Mouse (Mus musculus) forebrain, embryonic 13.5 days (tissue): ENCODE measurements around the gene Gm8247. TPM values are rescaled to one million over a fixed set of nuclear protein-coding genes. Genes with fewer than 3 reads are reported as not detected.
"Not testable (repeated sequence)": the region's sequence is repeated elsewhere in the genome, so short reads cannot be mapped to it uniquely, and the experiment has no call there.

Source experiments
- ATAC-seq: fragments of 200-750 bp; cut with Nextera tagmentation; 2 replicates; pipeline ENCODE4 v1.8.0; 2017
- H3K27ac ChIP-seq: fragments of 300-500 bp; sonication (generic); 2 replicates; pipeline ENCODE4 v1.5.1; 2015; ENCODE audit warnings: inconsistent platforms, mild to moderate bottlenecking, moderate library complexity
- H3K27me3 ChIP-seq: fragments of 300-500 bp; sonication (generic); 2 replicates; pipeline ENCODE4 v1.6.1; 2015; ENCODE audit warnings: mild to moderate bottlenecking, inconsistent platforms
- H3K36me3 ChIP-seq: fragments of 300-500 bp; sonication (generic); 2 replicates; pipeline ENCODE4 v1.6.1; 2015; ENCODE audit warnings: mild to moderate bottlenecking, inconsistent platforms; ENCODE audit not compliant: poor library complexity, severe bottlenecking
- H3K4me1 ChIP-seq: fragments of 300-500 bp; sonication (generic); 2 replicates; pipeline ENCODE4 v1.6.1; 2015; ENCODE audit warnings: inconsistent platforms
- H3K4me2 ChIP-seq: fragments of 300-500 bp; sonication (generic); 2 replicates; pipeline ENCODE4 v1.6.1; 2015; ENCODE audit warnings: inconsistent platforms, mild to moderate bottlenecking, moderate library complexity
- H3K4me3 ChIP-seq: fragments of 300-500 bp; sonication (generic); 2 replicates; pipeline ENCODE4 v1.5.1; 2015; ENCODE audit warnings: mild to moderate bottlenecking, inconsistent platforms
- H3K9ac ChIP-seq: fragments of 300-500 bp; sonication (generic); 2 replicates; pipeline ENCODE4 v1.6.1; 2015; ENCODE audit warnings: mild to moderate bottlenecking, inconsistent platforms
- H3K9me3 ChIP-seq: fragments of 300-500 bp; sonication (generic); replicated peaks from 2 replicates; pipeline ENCODE4 v1.6.1; 2016; ENCODE audit warnings: inconsistent platforms
- WGBS: fragments of 180-500 bp; shearing (Covaris S2); methylation state at CpG from one replicate; pipeline ENCODE4 v1.1.7; 2015; 5-methylcytosine and 5-hydroxymethylcytosine counted together
- polyA plus RNA-seq: library from polyadenylated mRNA; unstranded; fragments of >200 nt; fragmentation: Nextera tagmentation; extraction: Ambion mirVana; gene quantifications from 2 replicates; pipeline ENCODE4 v1.2.1, GENCODE M21; 2015

Gm8247 gene
- not detected in 2 replicates for polyA plus RNA-seq

DNA sequence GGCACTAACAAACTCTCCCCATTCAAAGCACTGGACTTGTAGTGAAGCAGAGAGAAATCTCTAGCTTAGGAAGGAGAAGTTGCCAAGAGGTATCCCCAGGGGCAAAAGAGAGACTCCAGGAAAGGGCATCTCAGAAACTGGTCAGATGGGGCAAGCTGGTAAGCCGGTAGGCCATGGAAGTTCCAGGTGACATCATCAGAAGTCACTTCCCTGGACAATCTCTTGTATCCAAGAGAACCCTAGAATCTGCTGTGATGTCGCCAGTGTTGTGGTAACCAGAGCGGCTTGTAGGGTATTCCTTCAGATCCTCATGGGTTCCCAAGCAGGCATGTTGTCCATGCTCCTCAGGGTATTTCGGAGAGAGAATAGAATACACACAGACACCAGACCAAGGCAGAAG is at the start of gene Gm8247:
Gene Gm8247 (plus strand): TSS at position 301 of the 400 bp plus-strand sequence.
- not testable (repeated sequence) for H3K27ac ChIP-seq, H3K36me3 ChIP-seq, H3K27me3 ChIP-seq, H3K9ac ChIP-seq, H3K4me2 ChIP-seq, H3K4me1 ChIP-seq, ATAC-seq, H3K4me3 ChIP-seq, H3K9me3 ChIP-seq
- 89% methylated on average over 4 of the region's 4 CpGs for WGBS

DNA sequence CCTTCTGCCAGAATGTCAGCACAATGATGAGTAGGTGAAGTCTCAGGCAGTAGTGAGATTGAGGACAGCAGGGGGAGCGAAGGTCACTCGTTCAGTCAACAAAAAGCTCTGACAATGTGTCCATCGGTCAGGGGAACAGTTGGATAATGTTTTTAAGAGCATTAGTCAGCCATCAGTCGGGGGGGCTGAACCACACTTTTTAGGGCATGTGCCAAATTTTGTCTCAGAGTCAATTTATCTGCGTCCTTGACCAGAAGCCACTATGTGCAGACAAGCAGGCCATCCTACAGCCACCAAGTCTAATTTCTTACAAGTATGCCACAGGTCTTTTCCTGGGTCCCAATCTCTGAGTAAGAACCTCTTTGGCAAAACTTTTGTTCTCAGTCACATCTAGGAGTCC is 35.0 kb upstream of the Gm8247 start:
- not testable (repeated sequence) for ATAC-seq, H3K36me3 ChIP-seq

DNA sequence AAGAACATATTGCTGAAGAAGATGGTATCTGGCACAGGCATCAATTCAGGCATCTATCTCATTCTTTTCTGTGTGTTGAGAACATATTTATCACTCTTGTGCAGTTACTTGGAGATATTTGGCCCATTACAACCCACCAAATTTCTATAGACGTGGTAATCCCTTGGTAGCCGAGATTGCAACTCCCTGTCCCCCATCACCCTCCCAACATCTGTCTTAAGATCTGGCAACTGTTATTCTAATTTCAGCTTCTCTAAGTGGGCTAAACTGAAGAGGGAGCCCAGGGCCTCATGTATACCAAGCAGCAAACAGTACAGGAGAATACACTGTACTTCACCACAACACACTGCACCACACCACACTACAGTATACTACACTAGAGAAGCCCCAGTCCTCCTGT is 8.8 kb downstream of the Gm8247 start:
- not testable (repeated sequence) for H3K4me2 ChIP-seq, H3K9me3 ChIP-seq, H3K36me3 ChIP-seq, H3K27ac ChIP-seq, H3K9ac ChIP-seq, H3K27me3 ChIP-seq, ATAC-seq, H3K4me3 ChIP-seq, H3K4me1 ChIP-seq
- WGBS, result 84% methylated on average over 2 of the region's 2 CpGs

More for the DNA sequence above, 35.0 kb upstream of the Gm8247 start:
- not testable (repeated sequence) for H3K27me3 ChIP-seq, H3K9me3 ChIP-seq, H3K9ac ChIP-seq, H3K4me3 ChIP-seq, H3K4me2 ChIP-seq, H3K27ac ChIP-seq, H3K4me1 ChIP-seq
- 88% methylated on average over 5 of the region's 5 CpGs for WGBS

DNA sequence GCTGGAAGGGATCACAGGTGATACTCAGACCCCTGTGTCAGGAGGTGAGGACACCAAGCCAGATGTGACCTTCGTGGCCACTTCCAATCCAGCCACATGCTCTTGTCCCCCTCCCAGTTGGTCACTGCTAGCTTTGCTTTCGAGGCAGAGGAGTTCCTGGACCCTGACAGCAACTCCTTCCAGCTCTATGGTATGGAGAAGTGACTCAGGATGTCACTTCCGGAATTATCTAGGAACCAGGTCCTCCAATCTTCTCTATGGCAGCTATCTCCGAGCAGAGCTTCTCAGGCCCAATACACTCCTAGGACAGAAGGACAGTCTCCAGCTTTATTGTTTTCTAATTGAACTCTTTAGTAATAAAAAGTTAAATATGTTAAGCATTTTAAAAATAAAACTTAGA is 44.8 kb downstream of the Gm8247 start, which contains the start of gene Gm5624:
Gene Gm5624 (minus strand): TSS at position 202 of the 400 bp plus-strand sequence.
- ATAC-seq, H3K27me3 ChIP-seq, H3K4me1 ChIP-seq, H3K27ac ChIP-seq, H3K9me3 ChIP-seq, H3K4me3 ChIP-seq, H3K36me3 ChIP-seq, H3K9ac ChIP-seq, H3K4me2 ChIP-seq: not testable (repeated sequence)
- WGBS, result 79% methylated on average over 4 of the region's 4 CpGs

Other genes starting within 250 kb of the Gm8247 start
- not detected in 2 replicates for gene Gm5930, start 244.6 kb upstream of the Gm8247 start, polyA plus RNA-seq
- gene Gm8229, start 217.8 kb upstream of the Gm8247 start, polyA plus RNA-seq, result not detected in 2 replicates
- not detected in 2 replicates for gene Gm3371, start 172.5 kb upstream of the Gm8247 start, polyA plus RNA-seq
- gene Gm8232, start 149.5 kb upstream of the Gm8247 start, polyA plus RNA-seq, result not detected in 2 replicates
- gene BC061237, start 90.7 kb upstream of the Gm8247 start, polyA plus RNA-seq, result not detected in 2 replicates
- not detected in 2 replicates for gene Gm17093, start 64.9 kb upstream of the Gm8247 start, polyA plus RNA-seq
- not detected in 2 replicates for gene Gm5624, start 44.8 kb downstream of the Gm8247 start, polyA plus RNA-seq
- gene Gm8257, start 123.3 kb downstream of the Gm8247 start, polyA plus RNA-seq, result not detected in 2 replicates
- gene Gm8267, start 167.2 kb downstream of the Gm8247 start, polyA plus RNA-seq, result not detected in 2 replicates